Mouse (Mus musculus): Measurements from ENCODE around the gene Cldn22.

GRCm38 (mm10) chr8:47823777-47824176 is 505 bp upstream of the Cldn22 start:
- TF ChIP-seq CTCF (IDR thresholded peaks at IDR 0.05; ENCODE audit: insufficient read depth, low read length): no peak
- no peak for TF ChIP-seq POLR2A (IDR thresholded peaks at IDR 0.05; ENCODE audit: borderline replicate concordance, extremely low read depth, low read depth, low read length)
